Mouse (Mus musculus) heart, postnatal 36 days (tissue): ENCODE measurements around the gene Ptprr. TPM values are rescaled to one million over a fixed set of nuclear protein-coding genes. Genes with fewer than 3 reads are reported as not detected.

Experiments used
- DNase-seq, 2 experiments: peaks; one replicate each; pipeline ENCODE4 v3.0.0; 2021 to 2022
- intact Hi-C: fragments of 180-260 bp; cut with DNase I; formaldehyde crosslinking; loops from one replicate; pipeline ENCODE4 v1.15.1; 2025
- total RNA-seq, 2 experiments: library from RNA; stranded (reverse); gene quantifications; 2 replicates each; pipeline ENCODE4 v1.2.3; 2021

The Ptprr gene
- total RNA-seq, 2 experiments from 2014 or later: 1.9 to 2.5 TPM

DNA sequence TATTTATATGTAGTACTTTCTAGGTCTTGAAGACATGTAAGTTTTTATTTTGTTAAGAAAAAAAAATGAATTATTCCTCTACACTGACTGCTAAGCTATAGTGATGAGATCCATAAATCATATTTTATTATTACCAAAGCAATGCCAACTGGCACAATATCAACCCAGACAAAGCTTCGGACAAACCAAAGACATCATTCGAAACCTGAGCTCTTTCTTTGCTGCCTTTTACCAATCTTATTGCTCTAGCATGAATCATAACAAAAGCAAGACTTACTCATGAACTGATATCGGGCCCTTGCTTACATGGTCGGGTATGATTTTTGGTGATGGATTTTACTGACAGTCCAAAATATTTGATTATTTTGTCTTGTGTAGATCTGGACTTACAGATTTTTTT is 286.3 kb downstream of the Ptprr start:
- DNase-seq: no peak
- intact Hi-C loops: no loop called here

DNA sequence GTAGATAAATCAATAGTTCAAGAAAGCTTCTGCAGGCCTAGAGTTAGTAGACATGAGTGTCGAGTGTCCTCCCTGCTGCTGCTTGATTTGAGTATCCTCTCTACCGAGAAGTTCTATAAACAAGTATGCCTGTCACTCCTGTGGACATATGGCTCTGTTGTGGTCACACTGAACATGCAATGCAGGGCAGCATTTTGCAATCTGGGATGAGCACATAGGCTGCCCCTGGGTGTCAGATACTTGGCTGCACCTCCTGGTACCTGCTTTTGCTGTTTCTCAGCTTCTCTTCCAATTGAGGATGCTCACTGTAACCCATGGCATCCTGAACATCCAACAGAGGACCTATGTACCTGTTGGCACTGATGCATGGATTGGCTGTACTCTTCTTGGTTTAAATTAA is 291.4 kb downstream of the Ptprr start:
- intact Hi-C loops: no loop called here
- no peak for DNase-seq

DNA sequence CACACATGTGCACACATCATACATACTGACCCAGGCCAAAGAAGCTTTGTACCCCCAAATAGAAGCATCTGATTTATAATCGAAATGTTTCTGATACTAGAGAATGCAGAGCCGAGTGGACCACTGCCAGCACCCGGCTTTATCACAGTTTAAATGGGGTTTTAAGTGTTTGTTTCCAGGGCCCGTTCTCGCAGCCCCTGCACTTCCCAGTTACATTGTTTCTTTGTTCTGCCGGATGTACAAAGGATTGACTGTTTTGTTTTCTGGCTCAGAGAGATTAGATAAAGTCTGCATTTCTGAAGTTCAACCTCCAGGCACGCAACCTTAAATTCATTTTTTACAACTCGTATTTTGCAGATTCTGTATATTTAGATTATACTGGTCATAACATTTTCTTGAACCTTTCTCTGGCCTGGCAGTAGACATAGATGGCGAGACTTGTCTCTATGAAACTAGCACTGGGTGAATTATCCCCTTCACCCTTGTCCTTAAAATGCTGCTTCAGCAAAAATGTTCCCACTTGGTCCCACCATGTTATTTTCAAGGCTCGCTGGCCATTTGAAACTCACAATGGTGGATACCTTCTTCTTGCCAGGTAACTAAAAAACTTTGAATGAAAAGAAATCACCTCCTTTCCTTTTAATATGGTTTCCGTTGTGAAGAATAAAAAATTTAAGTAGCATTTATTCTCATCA is 292.6 kb downstream of the Ptprr start:
- peak in 1 of 2 experiments; percentile 40 for DNase-seq
- intact Hi-C loops: no loop called here

DNA sequence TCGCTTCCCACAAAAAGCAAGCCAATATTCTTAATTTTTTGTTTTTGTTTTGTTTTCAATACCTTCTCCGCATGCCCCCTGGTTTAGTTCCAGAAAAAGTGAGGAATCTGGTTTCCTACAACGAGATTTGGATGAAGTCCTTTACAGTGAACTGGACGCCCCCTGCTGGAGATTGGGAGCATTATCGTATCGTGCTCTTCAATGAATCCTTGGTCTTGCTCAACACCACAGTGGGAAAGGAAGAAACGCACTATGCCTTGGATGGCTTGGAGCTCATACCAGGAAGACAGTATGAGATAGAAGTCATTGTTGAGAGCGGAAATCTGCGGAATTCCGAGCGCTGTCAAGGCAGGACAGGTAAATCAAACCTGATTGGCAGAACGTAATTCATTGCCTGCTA is 301.2 kb downstream of the Ptprr start:
- DNase-seq: peak; percentile 80 to 83
- intact Hi-C loops: loop anchor here (2.0 to 5.0 kb wide), 2 partner anchors 47 to 110 kb away; no protein-coding TSS in a partner anchor

Other genes starting within 250 kb of the Ptprr start
- gene Tspan8, start 201.4 kb upstream of the Ptprr start, total RNA-seq: 1 to 10 TPM; 2.7 to 3.1 TPM
- not detected for gene 4933416C03Rik, start 95.7 kb downstream of the Ptprr start, total RNA-seq